Mouse (Mus musculus) layer of hippocampus, adult 9-11 months (tissue): Measurements from ENCODE around the gene Rassf7.
"Not testable (repeated sequence)": the region's sequence is repeated elsewhere in the genome, so short reads cannot be mapped to it uniquely, and the experiment has no call there.

Source experiments
- DNase-seq: peaks from one replicate; pipeline ENCODE4 v3.0.0; 2022

Gene Rassf7

GRCm38 (mm10) chr7:141227796-141228195 lies 12.1 kb downstream of the Rassf7 start:
- no peak for DNase-seq

- peak; percentile 85 for DNase-seq
Observed at GRCm38 (mm10) chr7:141228279-141229067, 12.8 kb downstream of the Rassf7 start, which contains the start of gene Phrf1. Phrf1 (plus strand) TSS chr7:141228784.

GRCm38 (mm10) chr7:141229702-141230101 lies 14.0 kb downstream of the Rassf7 start:
- DNase-seq = no peak

GRCm38 (mm10) chr7:141230570-141230969 lies 14.9 kb downstream of the Rassf7 start:
- no peak for DNase-seq

- DNase-seq = no peak
Observed at GRCm38 (mm10) chr7:141231111-141231510, 15.5 kb downstream of the Rassf7 start.

- no peak for DNase-seq
Observed at GRCm38 (mm10) chr7:141231551-141231950, 15.9 kb downstream of the Rassf7 start.

- not testable (repeated sequence) for DNase-seq
Observed at GRCm38 (mm10) chr7:141250486-141250885, 34.8 kb downstream of the Rassf7 start.

- DNase-seq = no peak
Observed at GRCm38 (mm10) chr7:141256159-141256558, 40.5 kb downstream of the Rassf7 start.

GRCm38 (mm10) chr7:141261480-141261879 lies 45.8 kb downstream of the Rassf7 start:
- DNase-seq = no peak

GRCm38 (mm10) chr7:141263640-141264039 lies 48.0 kb downstream of the Rassf7 start:
- DNase-seq = no peak

- DNase-seq = no peak
Observed at GRCm38 (mm10) chr7:141264041-141264700, 48.5 kb downstream of the Rassf7 start.

GRCm38 (mm10) chr7:141264761-141265410 lies 49.2 kb downstream of the Rassf7 start:
- DNase-seq = no peak

GRCm38 (mm10) chr7:141265411-141265738 lies 49.7 kb downstream of the Rassf7 start:
- DNase-seq = no peak

- DNase-seq = no peak
Observed at GRCm38 (mm10) chr7:141265739-141266561, 50.3 kb downstream of the Rassf7 start, which contains the start of gene Irf7. Irf7 (minus strand) TSS chr7:141266481.
